ENCODE assay signal across 8 mouse cellular contexts in genomic region chr17:45747858-45748785, GRCm38 (mm10). TPM values are rescaled to one million over a fixed set of nuclear protein-coding genes. Genes with fewer than 3 reads are reported as not detected.
A peak's percentile ranks its signal among the peaks of the same experiment; 100 is the strongest.
DNase-seq lines count a peak whose midpoint lies in the region; TF ChIP-seq lines count a peak whose summit lies in the region.

No protein-coding gene starts in this region.

- no peak overlapping the region for H3K4me3 ChIP-seq in layer of hippocampus, adult 2 months

- H3K27ac ChIP-seq in layer of hippocampus, adult 2 months: no peak overlapping the region

- peak; percentile 81 for DNase-seq in gastrocnemius, adult 18-20 months (ENCODE audit: low spot score)
- DNase-seq in gastrocnemius, postnatal 25 days: no peak
- peak; percentile 47 to 48 for DNase-seq in B cell, adult 2 months
- peak; percentile 64 for DNase-seq in cerebellum, adult 11-12 months
- DNase-seq in frontal cortex, postnatal 25 days (ENCODE audit: low spot score in 2 of 2): peak; percentile 43 to 55
- peak in 1 of 2 experiments; percentile 71 for DNase-seq in layer of hippocampus, adult 2 months (ENCODE audit: low spot score in 2 of 2)
- peak; percentile 31 for DNase-seq in naive thymus-derived CD4-positive, alpha-beta T cell, adult 2 months (ENCODE audit: low read depth)
- no peak for DNase-seq in natural killer cell, adult 2 months (ENCODE audit: low spot score in 2 of 2)

- TF ChIP-seq CTCF in layer of hippocampus, adult 2 months (conservative IDR thresholded peaks at IDR 0.05): peak; percentile 85

RNA-seq across cellular contexts. Expression of gene 1600014C23Rik, which starts 14.5 kb away (rescaled TPM):
- not detected for total RNA-seq in gastrocnemius, adult 18-20 months (2021)
- total RNA-seq in gastrocnemius, postnatal 25 days (2021): not detected
- total RNA-seq in layer of hippocampus, adult 2 months (2021): not detected

Comparison
In these comparisons a context has a peak if more than half of its experiments do, and no peak if none do; other contexts are left out.
1. DNase-seq: peak in gastrocnemius, adult 18-20 months (single experiment), B cell, adult 2 months (2 of 2), cerebellum, adult 11-12 months (single experiment), frontal cortex, postnatal 25 days (2 of 2) and naive thymus-derived CD4-positive, alpha-beta T cell, adult 2 months (single experiment); none in gastrocnemius, postnatal 25 days (single experiment) and natural killer cell, adult 2 months (0 of 2).